Mouse (Mus musculus) heart, embryonic 13.5 days (tissue): ENCODE measurements around the gene Gm1110. TPM values are rescaled to one million over a fixed set of nuclear protein-coding genes. Genes with fewer than 3 reads are reported as not detected.
"Not testable (repeated sequence)": the region's sequence is repeated elsewhere in the genome, so short reads cannot be mapped to it uniquely, and the experiment has no call there.

Source experiments
- ATAC-seq: fragments of 200-750 bp; cut with Nextera tagmentation; 2 replicates; pipeline ENCODE4 v1.8.0; 2017; ENCODE audit warnings: moderate TSS enrichment; ENCODE audit not compliant: insufficient number of reproducible peaks, low FRiP score, low TSS enrichment; ENCODE audit errors: extremely low read depth
- H3K27ac ChIP-seq: fragments of 300-500 bp; sonication (generic); replicated peaks from 2 replicates; pipeline ENCODE4 v1.5.1; 2015; ENCODE audit warnings: moderate library complexity, mild to moderate bottlenecking, inconsistent platforms
- H3K27me3 ChIP-seq: fragments of 300-500 bp; sonication (generic); replicated peaks from 2 replicates; pipeline ENCODE4 v1.6.1; 2015; ENCODE audit warnings: mild to moderate bottlenecking, inconsistent platforms
- H3K36me3 ChIP-seq: fragments of 300-500 bp; sonication (generic); 2 replicates; pipeline ENCODE4 v1.6.1; 2015; ENCODE audit warnings: mild to moderate bottlenecking, inconsistent platforms
- H3K4me1 ChIP-seq: fragments of 300-500 bp; sonication (generic); 2 replicates; pipeline ENCODE4 v1.6.1; 2015; ENCODE audit warnings: inconsistent platforms
- H3K4me2 ChIP-seq: fragments of 300-500 bp; sonication (generic); 2 replicates; pipeline ENCODE4 v1.6.1; 2015; ENCODE audit warnings: inconsistent platforms, mild to moderate bottlenecking, moderate library complexity
- H3K4me3 ChIP-seq: fragments of 300-500 bp; sonication (generic); 2 replicates; pipeline ENCODE4 v1.5.1; 2015; ENCODE audit warnings: moderate library complexity, mild to moderate bottlenecking, inconsistent platforms
- H3K9ac ChIP-seq: fragments of 300-500 bp; sonication (generic); 2 replicates; pipeline ENCODE4 v1.6.1; 2015; ENCODE audit warnings: inconsistent platforms, mild to moderate bottlenecking, moderate library complexity
- H3K9me3 ChIP-seq: fragments of 300-500 bp; sonication (generic); 2 replicates; pipeline ENCODE4 v1.6.1; 2016; ENCODE audit warnings: inconsistent platforms
- WGBS: fragments of 180-500 bp; shearing (Covaris S2); methylation state at CpG from one replicate; pipeline ENCODE4 v1.1.7; 2015; ENCODE audit warnings: mixed read lengths; 5-methylcytosine and 5-hydroxymethylcytosine counted together
- polyA plus RNA-seq: library from polyadenylated mRNA; unstranded; fragments of >200 nt; fragmentation: Nextera tagmentation; extraction: Ambion mirVana; gene quantifications from 2 replicates; pipeline ENCODE4 v1.2.1, GENCODE M21; 2015

Gm1110 gene
- 0.09 TPM in 1 of 2 replicates, not detected in the other for polyA plus RNA-seq

GRCm38 (mm10) chr9:26922909-26923526 is at the start of gene Gm1110:
Gene Gm1110 (minus strand): TSS chr9:26923111.
- ATAC-seq, result no peak
- Histone ChIP-seq H3K9me3 (no peaks in the 10 kb centered on the region), H3K4me1 (peaks cover 12% of the 10 kb centered on the region), H3K27me3 (no peaks in the 10 kb centered on the region), H3K27ac (no peak within 1 kb of the TSS), H3K4me3 (no peak within 1 kb of the TSS), H3K9ac (no peak within 1 kb of the TSS), H3K36me3 (no peaks in the 10 kb centered on the region), H3K4me2 (no peak within 1 kb of the TSS)
- WGBS, result 72% methylated on average over 13 of the region's 13 CpGs

GRCm38 (mm10) chr9:26947790-26948189 is 24.9 kb upstream of the Gm1110 start:
- Histone ChIP-seq H3K27me3 (no peaks in the 10 kb centered on the region), H3K4me2 (no peak overlapping the region), H3K9ac (no peak overlapping the region), H3K4me1 (no peaks in the 10 kb centered on the region), H3K27ac (no peak overlapping the region), H3K36me3 (no peaks in the 10 kb centered on the region), H3K9me3 (peaks cover 10% of the 10 kb centered on the region; the same call in 1 of the 2 replicates), H3K4me3 (no peak overlapping the region)
- 61% methylated on average over 2 of the region's 2 CpGs for WGBS
- ATAC-seq, result no peak

- peaks cover 12% of the 10 kb centered on the region for H3K4me1 ChIP-seq
- no peak for ATAC-seq
- no peak overlapping the region for H3K9ac ChIP-seq
- H3K9me3 ChIP-seq, result no peaks in the 10 kb centered on the region
- no peak overlapping the region for H3K27ac ChIP-seq
- 52% methylated on average over 3 of the region's 3 CpGs for WGBS
- H3K4me2 ChIP-seq, result no peak overlapping the region
- H3K27me3 ChIP-seq, result no peaks in the 10 kb centered on the region
- H3K36me3 ChIP-seq, result no peaks in the 10 kb centered on the region
- H3K4me3 ChIP-seq, result no peak overlapping the region
Measured at GRCm38 (mm10) chr9:26924146-26924545, 1.2 kb upstream of the Gm1110 start.

GRCm38 (mm10) chr9:26919778-26920177 is 3.1 kb downstream of the Gm1110 start:
- H3K4me2 ChIP-seq, result no peak overlapping the region
- 85% methylated on average over 2 of the region's 2 CpGs for WGBS
- H3K9ac ChIP-seq, result no peak overlapping the region
- H3K27me3 ChIP-seq, result no peaks in the 10 kb centered on the region
- ATAC-seq, result no peak
- H3K27ac ChIP-seq, result no peak overlapping the region
- peaks cover 12% of the 10 kb centered on the region for H3K4me1 ChIP-seq
- H3K36me3 ChIP-seq, result no peaks in the 10 kb centered on the region
- H3K4me3 ChIP-seq, result no peak overlapping the region
- no peaks in the 10 kb centered on the region for H3K9me3 ChIP-seq

- Histone ChIP-seq H3K9me3 (no peaks in the 10 kb centered on the region), H3K9ac (no peak overlapping the region), H3K27me3 (no peaks in the 10 kb centered on the region), H3K36me3 (no peaks in the 10 kb centered on the region), H3K4me2 (peak overlapping the region; percentile 25), H3K4me1 (peaks cover 10% of the 10 kb centered on the region), H3K27ac (peak overlapping the region; percentile 62), H3K4me3 (no peak overlapping the region)
- WGBS, result 34% methylated on average over 4 of the region's 4 CpGs
- ATAC-seq, result no peak
Measured at GRCm38 (mm10) chr9:26913150-26913549, 9.8 kb downstream of the Gm1110 start.

GRCm38 (mm10) chr9:26911251-26911650 is 11.7 kb downstream of the Gm1110 start:
- Histone ChIP-seq H3K4me3 (no peak overlapping the region), H3K4me2 (no peak overlapping the region), H3K36me3 (no peaks in the 10 kb centered on the region), H3K4me1 (peaks cover 10% of the 10 kb centered on the region), H3K9ac (no peak overlapping the region), H3K27ac (no peak overlapping the region), H3K27me3 (no peaks in the 10 kb centered on the region), H3K9me3 (no peaks in the 10 kb centered on the region)
- 61% methylated on average over 1 of the region's 1 CpGs for WGBS
- no peak for ATAC-seq

- H3K36me3 ChIP-seq, H3K27ac ChIP-seq, H3K27me3 ChIP-seq, H3K4me2 ChIP-seq, H3K4me3 ChIP-seq, H3K9ac ChIP-seq, H3K4me1 ChIP-seq, H3K9me3 ChIP-seq, ATAC-seq: not testable (repeated sequence)
- WGBS, result 69% methylated on average over 7 of the region's 7 CpGs
Measured at GRCm38 (mm10) chr9:26869856-26870255, 53.1 kb downstream of the Gm1110 start.

GRCm38 (mm10) chr9:26860751-26861150 is 62.2 kb downstream of the Gm1110 start, which contains the start of gene Glb1l3:
Gene Glb1l3 (minus strand): TSS chr9:26860890.
- no peaks in the 10 kb centered on the region for H3K27me3 ChIP-seq
- H3K4me1 ChIP-seq, result no peaks in the 10 kb centered on the region
- ATAC-seq, result no peak
- no peaks in the 10 kb centered on the region for H3K36me3 ChIP-seq
- no peak within 1 kb of the TSS for H3K27ac ChIP-seq
- H3K4me2 ChIP-seq, result no peak within 1 kb of the TSS
- WGBS, result 48% methylated on average over 5 of the region's 5 CpGs
- no peak within 1 kb of the TSS for H3K9ac ChIP-seq
- no peak within 1 kb of the TSS for H3K4me3 ChIP-seq
- no peaks in the 10 kb centered on the region for H3K9me3 ChIP-seq

- no peaks in the 10 kb centered on the region for H3K4me1 ChIP-seq
- no peak for ATAC-seq
- H3K4me2 ChIP-seq, result no peak overlapping the region
- 62% methylated on average over 3 of the region's 3 CpGs for WGBS
- no peaks in the 10 kb centered on the region for H3K36me3 ChIP-seq
- H3K27ac ChIP-seq, result no peak overlapping the region
- H3K27me3 ChIP-seq, result no peaks in the 10 kb centered on the region
- H3K9me3 ChIP-seq, result no peaks in the 10 kb centered on the region
- no peak overlapping the region for H3K9ac ChIP-seq
- no peak overlapping the region for H3K4me3 ChIP-seq
Measured at GRCm38 (mm10) chr9:26831089-26831488, 91.8 kb downstream of the Gm1110 start.

Other genes starting within 250 kb of the Gm1110 start
- gene B3gat1, start 189.4 kb downstream of the Gm1110 start, polyA plus RNA-seq, result 0.08 and 0.11 TPM in 2 replicates
- gene Glb1l2, start 116.6 kb downstream of the Gm1110 start, polyA plus RNA-seq, result 1.1 and 1.3 TPM in 2 replicates
- not detected in 2 replicates for gene Glb1l3, start 62.2 kb downstream of the Gm1110 start, polyA plus RNA-seq
- 34.0 and 40.4 TPM in 2 replicates for gene Acad8, start 76.5 kb upstream of the Gm1110 start, polyA plus RNA-seq
- 95.5 and 103 TPM in 2 replicates for gene Thyn1, start 76.6 kb upstream of the Gm1110 start, polyA plus RNA-seq
- gene Vps26b, start 107.0 kb upstream of the Gm1110 start, polyA plus RNA-seq, result 19.8 and 21.1 TPM in 2 replicates
- 16.5 and 18.1 TPM in 2 replicates for gene Ncapd3, start 107.1 kb upstream of the Gm1110 start, polyA plus RNA-seq
- gene Jam3, start 232.3 kb upstream of the Gm1110 start, polyA plus RNA-seq, result 39.8 and 43.4 TPM in 2 replicates